Mouse (Mus musculus) adrenal gland (tissue): ENCODE results near the gene Map3k3.
"Not testable (repeated sequence)": the region's sequence is repeated elsewhere in the genome, so short reads cannot be mapped to it uniquely, and the experiment has no call there.

Source experiments
- intact Hi-C: fragments of 180-260 bp; cut with DNase I; formaldehyde crosslinking; loops from one replicate; pipeline ENCODE4 v1.15.1; 2025

Map3k3 gene

GRCm38 (mm10) chr11:106073774-106074173 lies 10.6 kb upstream of the Map3k3 start:
- intact Hi-C loops = no loop called here

GRCm38 (mm10) chr11:106076321-106076720 lies 8.1 kb upstream of the Map3k3 start:
- intact Hi-C loops = loop anchor here (2.0 kb wide), 1 partner anchor 146 kb away; no protein-coding TSS in a partner anchor

- intact Hi-C loops = loop anchor here (5.0 kb wide), 2 partner anchors 37 to 48 kb away; partner anchors contain the start of gene Dcaf7
These were observed 623 bp downstream of the Map3k3 start for GRCm38 (mm10) chr11:106084911-106085561.

GRCm38 (mm10) chr11:106098223-106098622 lies 13.8 kb downstream of the Map3k3 start:
- intact Hi-C loops = no loop called here

GRCm38 (mm10) chr11:106102866-106103265 lies 18.5 kb downstream of the Map3k3 start:
- intact Hi-C loops = no loop called here

GRCm38 (mm10) chr11:106106047-106106587 lies 21.7 kb downstream of the Map3k3 start:
- intact Hi-C loops = no loop called here

- intact Hi-C loops = no loop called here
These were observed 27.3 kb downstream of the Map3k3 start for GRCm38 (mm10) chr11:106111688-106112087.

GRCm38 (mm10) chr11:106122221-106122620 lies 37.8 kb downstream of the Map3k3 start:
- intact Hi-C loops = loop anchor here (5.0 kb wide), 1 partner anchor 35 kb away; no protein-coding TSS in a partner anchor

GRCm38 (mm10) chr11:106122736-106123135 lies 38.3 kb downstream of the Map3k3 start:
- intact Hi-C loops = loop anchor here (5.0 kb wide), 1 partner anchor 35 kb away; no protein-coding TSS in a partner anchor

- intact Hi-C loops = loop anchor here (5.0 kb wide), 1 partner anchor 37 kb away; no protein-coding TSS in a partner anchor
These were observed 40.4 kb downstream of the Map3k3 start for GRCm38 (mm10) chr11:106124784-106125183.

GRCm38 (mm10) chr11:106125827-106126226 lies 41.4 kb downstream of the Map3k3 start:
- intact Hi-C loops = no loop called here

- intact Hi-C loops = not testable (repeated sequence)
These were observed 42.4 kb downstream of the Map3k3 start for GRCm38 (mm10) chr11:106126727-106127373.

- intact Hi-C loops = no loop called here
These were observed 45.1 kb downstream of the Map3k3 start for GRCm38 (mm10) chr11:106129477-106129876.

- intact Hi-C loops = no loop called here
These were observed 48.1 kb downstream of the Map3k3 start for GRCm38 (mm10) chr11:106132516-106132915.

- intact Hi-C loops = no loop called here
These were observed 50.4 kb downstream of the Map3k3 start for GRCm38 (mm10) chr11:106134580-106135528.

- intact Hi-C loops = no loop called here
These were observed 66.8 kb downstream of the Map3k3 start for GRCm38 (mm10) chr11:106151219-106151618.

- intact Hi-C loops = no loop called here
These were observed 67.7 kb downstream of the Map3k3 start for GRCm38 (mm10) chr11:106152132-106152531.

- intact Hi-C loops = no loop called here
These were observed 69.7 kb downstream of the Map3k3 start for GRCm38 (mm10) chr11:106154091-106154490.

GRCm38 (mm10) chr11:106154770-106155169 lies 70.4 kb downstream of the Map3k3 start:
- intact Hi-C loops = no loop called here

GRCm38 (mm10) chr11:106155761-106156160 lies 71.3 kb downstream of the Map3k3 start:
- intact Hi-C loops = no loop called here

- intact Hi-C loops = no loop called here
These were observed 71.8 kb downstream of the Map3k3 start for GRCm38 (mm10) chr11:106156257-106156656.
